Mouse (Mus musculus) intestine, postnatal 0 days (tissue): ENCODE results near the gene Vac14. TPM values are rescaled to one million over a fixed set of nuclear protein-coding genes. Genes with fewer than 3 reads are reported as not detected.
A peak's percentile ranks its signal among the peaks of the same experiment; 100 is the strongest.

Experiments used
- ATAC-seq: fragments of 200-750 bp; cut with Nextera tagmentation; 2 replicates; pipeline ENCODE4 v1.8.0; 2017; ENCODE audit warnings: mild to moderate bottlenecking, moderate TSS enrichment, moderate library complexity
- H3K27ac ChIP-seq: fragments of 300-500 bp; sonication (generic); 2 replicates; pipeline ENCODE4 v1.5.1; 2014; ENCODE audit warnings: mild to moderate bottlenecking, low read depth, low read length, moderate library complexity
- H3K27me3 ChIP-seq: fragments of 300-500 bp; sonication (generic); replicated peaks from 2 replicates; pipeline ENCODE4 v1.6.1; 2014; ENCODE audit warnings: low read length, mixed read lengths; ENCODE audit not compliant: control insufficient read depth, insufficient read depth
- H3K36me3 ChIP-seq: fragments of 300-500 bp; sonication (generic); 2 replicates; pipeline ENCODE4 v1.6.1; 2014; ENCODE audit warnings: mild to moderate bottlenecking, moderate library complexity; ENCODE audit not compliant: control insufficient read depth, insufficient read depth
- H3K4me1 ChIP-seq: fragments of 300-500 bp; sonication (generic); replicated peaks from 2 replicates; pipeline ENCODE4 v1.6.1; 2014; ENCODE audit warnings: antibody characterized with exemption, low read length, mixed read lengths; ENCODE audit not compliant: control insufficient read depth, insufficient read depth
- H3K4me2 ChIP-seq: fragments of 300-500 bp; sonication (generic); replicated peaks from 2 replicates; pipeline ENCODE4 v1.6.1; 2014; ENCODE audit warnings: low read depth, mild to moderate bottlenecking, moderate library complexity
- H3K4me3 ChIP-seq: fragments of 300-500 bp; sonication (generic); 2 replicates; pipeline ENCODE4 v1.5.1; 2014; ENCODE audit warnings: low read depth, low read length
- H3K9ac ChIP-seq: fragments of 300-500 bp; sonication (generic); 2 replicates; pipeline ENCODE4 v1.6.1; 2014; ENCODE audit warnings: mild to moderate bottlenecking, low read depth, low read length
- H3K9me3 ChIP-seq: fragments of 300-500 bp; sonication (generic); 2 replicates; pipeline ENCODE4 v1.6.1; 2016; ENCODE audit warnings: mixed run types; ENCODE audit not compliant: control insufficient read depth
- CTCF ChIP-seq: sonication (generic); IDR thresholded peaks from 2 replicates; pipeline ENCODE4 v1.5.1; 2016; ENCODE audit warnings: low read depth, mild to moderate bottlenecking, control low read depth, antibody characterized with exemption, moderate library complexity
- WGBS: fragments of 180-500 bp; shearing (Covaris S2); extraction: QIAGEN DNeasy Blood & Tissue Kit; methylation state at CpG from one replicate; pipeline ENCODE4 v1.1.7; 2014; 5-methylcytosine and 5-hydroxymethylcytosine counted together
- polyA plus RNA-seq: library from polyadenylated mRNA; unstranded; fragments of >200 nt; fragmentation: Nextera tagmentation; extraction: Ambion mirVana; gene quantifications from 2 replicates; pipeline ENCODE4 v1.2.1, GENCODE M21; 2015

The Vac14 gene
- polyA plus RNA-seq, 1 experiment from 2014 or later = 14.8 TPM

GRCm38 (mm10) chr8:110708429-110708828, 90.0 kb downstream of the Vac14 start:
- H3K27ac ChIP-seq = no peak overlapping the region
- no peaks in the 10 kb centered on the region for H3K9me3 ChIP-seq
- H3K4me2 ChIP-seq = no peak overlapping the region
- no peaks in the 10 kb centered on the region for H3K4me1 ChIP-seq
- H3K27me3 ChIP-seq = no peaks in the 10 kb centered on the region
- peaks cover 32% of the 10 kb centered on the region for H3K36me3 ChIP-seq
- no peak for TF ChIP-seq CTCF
- no peak for ATAC-seq
- H3K9ac ChIP-seq = no peak overlapping the region
- H3K4me3 ChIP-seq = no peak overlapping the region
- WGBS = 83% methylated on average over 11 of the region's 11 CpGs

GRCm38 (mm10) chr8:110710593-110710992, 92.2 kb downstream of the Vac14 start:
- Histone ChIP-seq H3K4me1 (no peaks in the 10 kb centered on the region), H3K4me2 (no peak overlapping the region), H3K36me3 (peaks cover 44% of the 10 kb centered on the region), H3K4me3 (no peak overlapping the region), H3K9me3 (no peaks in the 10 kb centered on the region), H3K9ac (no peak overlapping the region), H3K27ac (no peak overlapping the region), H3K27me3 (no peaks in the 10 kb centered on the region)
- no peak for TF ChIP-seq CTCF
- WGBS = 65% methylated on average over 3 of the region's 3 CpGs
- no peak for ATAC-seq

GRCm38 (mm10) chr8:110711271-110711934, 93.0 kb downstream of the Vac14 start:
- H3K4me2 ChIP-seq = no peak overlapping the region
- peak overlapping the region; percentile 9; the same call in 1 of the 2 replicates for H3K27ac ChIP-seq
- H3K9me3 ChIP-seq = no peaks in the 10 kb centered on the region
- no peaks in the 10 kb centered on the region for H3K27me3 ChIP-seq
- no peak for ATAC-seq
- H3K4me3 ChIP-seq = no peak overlapping the region
- H3K36me3 ChIP-seq = peaks cover 44% of the 10 kb centered on the region
- H3K9ac ChIP-seq = no peak overlapping the region
- TF ChIP-seq CTCF = 0 out of 2 replicates have a peak, but pooled peaks have one; percentile 17
- WGBS = 81% methylated on average over 13 of the region's 13 CpGs
- H3K4me1 ChIP-seq = 0 out of 2 replicates have a peak, but pooled peaks cover 2% of the 10 kb centered on the region

GRCm38 (mm10) chr8:110713073-110713472, 94.7 kb downstream of the Vac14 start:
- no peak overlapping the region for H3K4me2 ChIP-seq
- no peak for ATAC-seq
- no peaks in the 10 kb centered on the region for H3K27me3 ChIP-seq
- H3K9ac ChIP-seq = no peak overlapping the region
- no peak overlapping the region for H3K27ac ChIP-seq
- peaks cover 44% of the 10 kb centered on the region for H3K36me3 ChIP-seq
- TF ChIP-seq CTCF = no peak
- 81% methylated on average over 7 of the region's 7 CpGs for WGBS
- no peaks in the 10 kb centered on the region for H3K9me3 ChIP-seq
- no peak overlapping the region for H3K4me3 ChIP-seq
- peaks cover 11% of the 10 kb centered on the region; the same call in 1 of the 2 replicates for H3K4me1 ChIP-seq

- peak overlapping the region; percentile 3; the same call in 1 of the 2 replicates for H3K27ac ChIP-seq
- no peak overlapping the region for H3K4me3 ChIP-seq
- no peak overlapping the region for H3K9ac ChIP-seq
- ATAC-seq = no peak
- H3K9me3 ChIP-seq = no peaks in the 10 kb centered on the region
- H3K4me2 ChIP-seq = no peak overlapping the region
- no peak for TF ChIP-seq CTCF
- peaks cover 32% of the 10 kb centered on the region for H3K36me3 ChIP-seq
- H3K4me1 ChIP-seq = peaks cover 11% of the 10 kb centered on the region; the same call in 1 of the 2 replicates
- WGBS = 83% methylated on average over 15 of the region's 15 CpGs
- no peaks in the 10 kb centered on the region for H3K27me3 ChIP-seq
Measured at GRCm38 (mm10) chr8:110714827-110715519, 96.6 kb downstream of the Vac14 start.

- H3K4me2 ChIP-seq = no peak overlapping the region
- H3K4me3 ChIP-seq = no peak overlapping the region
- WGBS = 57% methylated on average over 4 of the region's 4 CpGs
- no peak for TF ChIP-seq CTCF
- H3K9me3 ChIP-seq = no peaks in the 10 kb centered on the region
- H3K9ac ChIP-seq = no peak overlapping the region
- peaks cover 15% of the 10 kb centered on the region; the same call in 1 of the 2 replicates for H3K4me1 ChIP-seq
- no peak for ATAC-seq
- H3K27me3 ChIP-seq = no peaks in the 10 kb centered on the region
- peak overlapping the region; percentile 57 for H3K27ac ChIP-seq
- peaks cover 28% of the 10 kb centered on the region for H3K36me3 ChIP-seq
Measured at GRCm38 (mm10) chr8:110716075-110716474, 97.7 kb downstream of the Vac14 start.
